Comparison of ENCODE assay signal across 10 mouse cellular contexts in genomic region chr9:44124317-44124716, GRCm38 (mm10). TPM values are rescaled to one million over a fixed set of nuclear protein-coding genes. Genes with fewer than 3 reads are reported as not detected.
DNase-seq lines count a peak whose midpoint lies in the region; ATAC-seq and TF ChIP-seq lines count a peak whose summit lies in the region.
"Had no signal": no experiment of that assay in that cellular context is flagged by ENCODE, and none has a peak within 500 bp of the region (broad histone marks: within the 10 kb centered on the region; RNA-seq: fewer than 3 reads in every experiment).

No protein-coding gene starts in this region.

- H3K27ac ChIP-seq in heart, adult 2 months = no peak overlapping the region
- no peak overlapping the region for H3K27ac ChIP-seq in heart, embryonic 10.5 days
- no peak overlapping the region for H3K27ac ChIP-seq in midbrain, postnatal 0 days (ENCODE audit: low read depth, low read length)
- H3K27ac ChIP-seq in midbrain, embryonic 14.5 days (replicated peaks; ENCODE audit: low read depth, low read length) = no peak overlapping the region
- no peak overlapping the region for H3K27ac ChIP-seq in bone marrow, adult 2 months (ENCODE audit: control insufficient read depth, insufficient read depth, low read depth, low read length, poor library complexity)
- H3K27ac ChIP-seq in stomach, postnatal 0 days (replicated peaks) = no peak overlapping the region
- no peak overlapping the region for H3K27ac ChIP-seq in embryonic facial prominence, embryonic 10.5 days (replicated peaks)
- no peak overlapping the region for H3K27ac ChIP-seq in forebrain, embryonic 13.5 days
- H3K27ac ChIP-seq: heart, embryonic 13.5 days had no signal

- no peaks in the 10 kb centered on the region for H3K9me3 ChIP-seq in heart, embryonic 10.5 days
- H3K9me3 ChIP-seq in midbrain, postnatal 0 days (ENCODE audit: low read length) = no peaks in the 10 kb centered on the region
- H3K9me3 ChIP-seq in midbrain, embryonic 14.5 days (ENCODE audit: control insufficient read depth, low read length) = no peaks in the 10 kb centered on the region
- H3K9me3 ChIP-seq in stomach, postnatal 0 days (ENCODE audit: control insufficient read depth, low read length) = no peaks in the 10 kb centered on the region
- no peaks in the 10 kb centered on the region for H3K9me3 ChIP-seq in embryonic facial prominence, embryonic 10.5 days
- no peaks in the 10 kb centered on the region for H3K9me3 ChIP-seq in forebrain, embryonic 13.5 days (replicated peaks)
- H3K9me3 ChIP-seq: heart, embryonic 13.5 days had no signal

- H3K9ac ChIP-seq in heart, adult 2 months (ENCODE audit: low read depth, low read length) = no peak overlapping the region
- H3K9ac ChIP-seq in midbrain, postnatal 0 days (replicated peaks; ENCODE audit: low read length, poor library complexity, severe bottlenecking) = no peak overlapping the region
- H3K9ac ChIP-seq in midbrain, embryonic 14.5 days (replicated peaks; ENCODE audit: low read length) = no peak overlapping the region
- no peak overlapping the region for H3K9ac ChIP-seq in stomach, postnatal 0 days (ENCODE audit: low read length)
- H3K9ac ChIP-seq in forebrain, embryonic 13.5 days = no peak overlapping the region
- H3K9ac ChIP-seq: heart, embryonic 13.5 days had no signal

- no peak for DNase-seq in heart, adult 2 months
- no peak for DNase-seq in heart, embryonic 10.5 days (ENCODE audit: low spot score)
- no peak for DNase-seq in midbrain, postnatal 0 days (ENCODE audit: low spot score)
- no peak for DNase-seq in midbrain, embryonic 14.5 days
- no peak for DNase-seq in stomach, postnatal 0 days (ENCODE audit: low spot score)
- no peak for DNase-seq in embryonic facial prominence, embryonic 10.5 days (ENCODE audit: low spot score)

- no peak overlapping the region for H3K4me2 ChIP-seq in midbrain, postnatal 0 days (ENCODE audit: low read depth, low read length, poor library complexity, severe bottlenecking)
- H3K4me2 ChIP-seq in midbrain, embryonic 14.5 days (ENCODE audit: low read length) = no peak overlapping the region
- H3K4me2 ChIP-seq in stomach, postnatal 0 days (replicated peaks; ENCODE audit: low read depth) = no peak overlapping the region
- H3K4me2 ChIP-seq in forebrain, embryonic 13.5 days = no peak overlapping the region
- H3K4me2 ChIP-seq: heart, embryonic 13.5 days had no signal

- ATAC-seq in midbrain, postnatal 0 days (ENCODE audit: low FRiP score) = no peak
- ATAC-seq in midbrain, embryonic 14.5 days (ENCODE audit: low FRiP score, low TSS enrichment) = no peak
- ATAC-seq in stomach, postnatal 0 days (ENCODE audit: low FRiP score, low TSS enrichment) = no peak
- ATAC-seq in forebrain, embryonic 13.5 days = no peak

- intact Hi-C loops in heart, adult 2 months (cut with DNase I) = no loop called here

- H3K4me3 ChIP-seq in heart, adult 2 months = no peak overlapping the region
- no peak overlapping the region for H3K4me3 ChIP-seq in heart, embryonic 10.5 days
- H3K4me3 ChIP-seq in midbrain, postnatal 0 days (ENCODE audit: low read depth, low read length) = no peak overlapping the region
- no peak overlapping the region for H3K4me3 ChIP-seq in midbrain, embryonic 14.5 days (replicated peaks; ENCODE audit: low read depth, low read length)
- H3K4me3 ChIP-seq in bone marrow, adult 2 months (replicated peaks; ENCODE audit: control insufficient read depth, low read depth, low read length) = no peak overlapping the region
- no peak overlapping the region for H3K4me3 ChIP-seq in stomach, postnatal 0 days (ENCODE audit: low read depth, low read length)
- H3K4me3 ChIP-seq in embryonic facial prominence, embryonic 10.5 days = no peak overlapping the region
- no peak overlapping the region for H3K4me3 ChIP-seq in forebrain, embryonic 13.5 days
- H3K4me3 ChIP-seq: heart, embryonic 13.5 days had no signal

- no peak for TF ChIP-seq POLR2A in heart, adult 2 months (IDR thresholded peaks at IDR 0.05; ENCODE audit: insufficient read depth, low read depth, low read length)
- no peak for TF ChIP-seq POLR2A in bone marrow, adult 2 months (IDR thresholded peaks at IDR 0.05; ENCODE audit: borderline replicate concordance, control insufficient read depth, low read depth, low read length)

- 59% methylated on average over 6 of the region's 6 CpGs for WGBS in heart, adult 2 months
- WGBS in heart, embryonic 10.5 days = 73% methylated on average over 6 of the region's 6 CpGs
- WGBS in midbrain, postnatal 0 days = 72% methylated on average over 6 of the region's 6 CpGs
- WGBS in midbrain, embryonic 14.5 days = 72% methylated on average over 6 of the region's 6 CpGs
- 45% methylated on average over 6 of the region's 6 CpGs for WGBS in bone marrow, adult 2 months
- WGBS in stomach, postnatal 0 days = 67% methylated on average over 6 of the region's 6 CpGs
- 71% methylated on average over 6 of the region's 6 CpGs for WGBS in embryonic facial prominence, embryonic 10.5 days
- WGBS in forebrain, embryonic 13.5 days = 70% methylated on average over 6 of the region's 6 CpGs

- peak; percentile 77 for TF ChIP-seq CTCF in heart, adult 2 months (IDR thresholded peaks at IDR 0.05)
- peak; percentile 60 for TF ChIP-seq CTCF in midbrain, postnatal 0 days (IDR thresholded peaks at IDR 0.05)
- TF ChIP-seq CTCF in bone marrow, adult 2 months (IDR thresholded peaks at IDR 0.05; ENCODE audit: control insufficient read depth, insufficient read depth, low read length) = peak; percentile 51
- TF ChIP-seq CTCF in stomach, postnatal 0 days (IDR thresholded peaks at IDR 0.05; ENCODE audit: low read depth) = peak; percentile 72

- peaks cover 9% of the 10 kb centered on the region for H3K4me1 ChIP-seq in heart, adult 2 months (ENCODE audit: control insufficient read depth, insufficient read depth, low read length)
- peaks cover 20% of the 10 kb centered on the region for H3K4me1 ChIP-seq in heart, embryonic 10.5 days
- H3K4me1 ChIP-seq in midbrain, postnatal 0 days (ENCODE audit: insufficient read depth, low read length) = no peaks in the 10 kb centered on the region
- H3K4me1 ChIP-seq in midbrain, embryonic 14.5 days (ENCODE audit: control insufficient read depth, insufficient read depth, low read length) = no peaks in the 10 kb centered on the region
- no peaks in the 10 kb centered on the region; the same call in 1 of the 2 replicates for H3K4me1 ChIP-seq in bone marrow, adult 2 months (ENCODE audit: control insufficient read depth, insufficient read depth, low read length)
- no peaks in the 10 kb centered on the region for H3K4me1 ChIP-seq in stomach, postnatal 0 days (replicated peaks; ENCODE audit: control insufficient read depth, insufficient read depth)
- H3K4me1 ChIP-seq in embryonic facial prominence, embryonic 10.5 days = peaks cover 23% of the 10 kb centered on the region
- peaks cover 18% of the 10 kb centered on the region for H3K4me1 ChIP-seq in forebrain, embryonic 13.5 days

- H3K27me3 ChIP-seq in heart, adult 2 months (ENCODE audit: control insufficient read depth, insufficient read depth, low read length) = no peaks in the 10 kb centered on the region
- H3K27me3 ChIP-seq in heart, embryonic 10.5 days (ENCODE audit: insufficient read depth, poor library complexity, severe bottlenecking) = no peaks in the 10 kb centered on the region
- H3K27me3 ChIP-seq in midbrain, postnatal 0 days (ENCODE audit: insufficient read depth, low read length) = no peaks in the 10 kb centered on the region
- H3K27me3 ChIP-seq in midbrain, embryonic 14.5 days (ENCODE audit: control insufficient read depth, insufficient read depth, low read length) = no peaks in the 10 kb centered on the region
- no peaks in the 10 kb centered on the region for H3K27me3 ChIP-seq in stomach, postnatal 0 days (ENCODE audit: control insufficient read depth, insufficient read depth, low read length)
- H3K27me3 ChIP-seq in embryonic facial prominence, embryonic 10.5 days (replicated peaks; ENCODE audit: low read depth, poor library complexity, severe bottlenecking) = peaks cover 8% of the 10 kb centered on the region; the same call in 1 of the 2 replicates
- H3K27me3 ChIP-seq in forebrain, embryonic 13.5 days = peaks cover 6% of the 10 kb centered on the region; the same call in 1 of the 2 replicates
- H3K27me3 ChIP-seq: heart, embryonic 13.5 days had no signal

- H3K36me3 ChIP-seq in heart, adult 2 months (ENCODE audit: control insufficient read depth, insufficient read depth, low read length) = no peaks in the 10 kb centered on the region
- H3K36me3 ChIP-seq in heart, embryonic 10.5 days = no peaks in the 10 kb centered on the region
- H3K36me3 ChIP-seq in midbrain, postnatal 0 days (ENCODE audit: insufficient read depth, low read length) = no peaks in the 10 kb centered on the region
- H3K36me3 ChIP-seq in midbrain, embryonic 14.5 days (ENCODE audit: control insufficient read depth, insufficient read depth, low read length) = no peaks in the 10 kb centered on the region
- H3K36me3 ChIP-seq in stomach, postnatal 0 days (ENCODE audit: control insufficient read depth, insufficient read depth, low read length) = no peaks in the 10 kb centered on the region
- H3K36me3 ChIP-seq in embryonic facial prominence, embryonic 10.5 days (replicated peaks) = no peaks in the 10 kb centered on the region
- no peaks in the 10 kb centered on the region for H3K36me3 ChIP-seq in forebrain, embryonic 13.5 days (ENCODE audit: poor library complexity, severe bottlenecking)
- H3K36me3 ChIP-seq: heart, embryonic 13.5 days had no signal

- H3K79me2 ChIP-seq in heart, adult 2 months (replicated peaks; ENCODE audit: control insufficient read depth, insufficient read depth, low read length) = no peaks in the 10 kb centered on the region

- TF ChIP-seq EP300 in heart, adult 2 months (IDR thresholded peaks at IDR 0.05; ENCODE audit: insufficient read depth, low read depth, low read length) = no peak
- TF ChIP-seq EP300 in stomach, postnatal 0 days (optimal IDR thresholded peaks at IDR 0.05) = no peak

RNA-seq across cellular contexts. Expression of gene Mcam, which starts 10.0 kb away (rescaled TPM):
- total RNA-seq in heart, adult 2 months (2021) = 10 to 100 TPM; 31.6 to 32.5 TPM
- 49.8 and 70.9 TPM in 2 replicates for polyA plus RNA-seq in heart, adult 2 months (2012; rRNA removed)
- 34.6 and 67.0 TPM in 2 replicates for polyA plus RNA-seq in heart, embryonic 10.5 days (2016; fragmentation: Nextera tagmentation; extraction: Ambion mirVana)
- 14.6 and 19.9 TPM in 2 replicates for total RNA-seq in midbrain, postnatal 0 days (2014; rRNA removed)
- polyA plus RNA-seq in midbrain, postnatal 0 days (2015; fragmentation: Nextera tagmentation; extraction: Ambion mirVana) = 4.4 TPM in 2 replicates
- 6.1 and 13.2 TPM in 2 replicates for polyA plus RNA-seq in midbrain, embryonic 14.5 days (2014; fragmentation: Nextera tagmentation; extraction: Ambion mirVana)
- polyA plus RNA-seq in bone marrow, adult 2 months (2011; ENCODE audit: insufficient read depth, insufficient read length, low replicate concordance, missing spikeins) = 3.5 and 6.3 TPM in 2 replicates
- 43.9 and 44.5 TPM in 2 replicates for polyA plus RNA-seq in stomach, postnatal 0 days (2015; fragmentation: Nextera tagmentation; extraction: Ambion mirVana)
- polyA plus RNA-seq in embryonic facial prominence, embryonic 10.5 days (2016; fragmentation: Nextera tagmentation; extraction: Ambion mirVana) = 11.2 and 12.3 TPM in 2 replicates
- polyA plus RNA-seq in forebrain, embryonic 13.5 days (2015; fragmentation: Nextera tagmentation; extraction: Ambion mirVana) = 15.6 and 16.7 TPM in 2 replicates

RNA-seq across cellular contexts. Expression of gene Rnf26, which starts 11.0 kb away (rescaled TPM):
- total RNA-seq in heart, adult 2 months (2021) = 1 to 10 TPM; 6.5 to 6.7 TPM
- 7.3 and 10.4 TPM in 2 replicates for polyA plus RNA-seq in heart, adult 2 months (2012; rRNA removed)
- polyA plus RNA-seq in heart, embryonic 10.5 days (2016; fragmentation: Nextera tagmentation; extraction: Ambion mirVana) = 53.6 and 55.8 TPM in 2 replicates
- total RNA-seq in midbrain, postnatal 0 days (2014; rRNA removed) = 13.0 and 15.0 TPM in 2 replicates
- polyA plus RNA-seq in midbrain, postnatal 0 days (2015; fragmentation: Nextera tagmentation; extraction: Ambion mirVana) = 33.4 and 34.1 TPM in 2 replicates
- polyA plus RNA-seq in midbrain, embryonic 14.5 days (2014; fragmentation: Nextera tagmentation; extraction: Ambion mirVana) = 25.7 and 29.9 TPM in 2 replicates
- 11.2 and 28.8 TPM in 2 replicates for polyA plus RNA-seq in bone marrow, adult 2 months (2011; ENCODE audit: insufficient read depth, insufficient read length, low replicate concordance, missing spikeins)
- polyA plus RNA-seq in stomach, postnatal 0 days (2015; fragmentation: Nextera tagmentation; extraction: Ambion mirVana) = 22.0 and 22.2 TPM in 2 replicates
- polyA plus RNA-seq in embryonic facial prominence, embryonic 10.5 days (2016; fragmentation: Nextera tagmentation; extraction: Ambion mirVana) = 80.1 and 80.9 TPM in 2 replicates
- 45.7 and 50.1 TPM in 2 replicates for polyA plus RNA-seq in forebrain, embryonic 13.5 days (2015; fragmentation: Nextera tagmentation; extraction: Ambion mirVana)

RNA-seq across cellular contexts. Expression of gene Gm49380, which starts 11.0 kb away (rescaled TPM):
- under 1 TPM; 0.21 to 0.23 TPM for total RNA-seq in heart, adult 2 months (2021)
- not detected in 2 replicates for polyA plus RNA-seq in heart, adult 2 months (2012; rRNA removed)
- polyA plus RNA-seq in heart, embryonic 10.5 days (2016; fragmentation: Nextera tagmentation; extraction: Ambion mirVana) = 0.07 and 0.18 TPM in 2 replicates
- not detected in 2 replicates for total RNA-seq in midbrain, postnatal 0 days (2014; rRNA removed)
- 0.07 and 0.27 TPM in 2 replicates for polyA plus RNA-seq in midbrain, postnatal 0 days (2015; fragmentation: Nextera tagmentation; extraction: Ambion mirVana)
- 0.11 and 0.12 TPM in 2 replicates for polyA plus RNA-seq in midbrain, embryonic 14.5 days (2014; fragmentation: Nextera tagmentation; extraction: Ambion mirVana)
- not detected in 2 replicates for polyA plus RNA-seq in bone marrow, adult 2 months (2011; ENCODE audit: insufficient read depth, insufficient read length, low replicate concordance, missing spikeins)
- 0.05 TPM in 1 of 2 replicates, not detected in the other for polyA plus RNA-seq in stomach, postnatal 0 days (2015; fragmentation: Nextera tagmentation; extraction: Ambion mirVana)
- polyA plus RNA-seq in embryonic facial prominence, embryonic 10.5 days (2016; fragmentation: Nextera tagmentation; extraction: Ambion mirVana) = 0.31 and 0.49 TPM in 2 replicates
- 0.19 TPM in 1 of 2 replicates, not detected in the other for polyA plus RNA-seq in forebrain, embryonic 13.5 days (2015; fragmentation: Nextera tagmentation; extraction: Ambion mirVana)
- polyA plus RNA-seq: heart, embryonic 13.5 days; liver, embryonic 16.5 days had no signal

RNA-seq across cellular contexts. Expression of gene C1qtnf5, which starts 17.3 kb away (rescaled TPM):
- total RNA-seq in heart, adult 2 months (2021) = 1 to 10 TPM; 4.8 to 7.6 TPM
- polyA plus RNA-seq in heart, adult 2 months (2012; rRNA removed) = 9.4 and 13.8 TPM in 2 replicates
- polyA plus RNA-seq in heart, embryonic 10.5 days (2016; fragmentation: Nextera tagmentation; extraction: Ambion mirVana) = 0.50 TPM in 1 of 2 replicates, not detected in the other
- 16.6 and 29.0 TPM in 2 replicates for total RNA-seq in midbrain, postnatal 0 days (2014; rRNA removed)
- 9.9 and 10.7 TPM in 2 replicates for polyA plus RNA-seq in midbrain, postnatal 0 days (2015; fragmentation: Nextera tagmentation; extraction: Ambion mirVana)
- 3.7 and 4.0 TPM in 2 replicates for polyA plus RNA-seq in midbrain, embryonic 14.5 days (2014; fragmentation: Nextera tagmentation; extraction: Ambion mirVana)
- 3.3 TPM in 1 of 2 replicates, not detected in the other for polyA plus RNA-seq in bone marrow, adult 2 months (2011; ENCODE audit: insufficient read depth, insufficient read length, low replicate concordance, missing spikeins)
- polyA plus RNA-seq in stomach, postnatal 0 days (2015; fragmentation: Nextera tagmentation; extraction: Ambion mirVana) = 5.3 and 6.5 TPM in 2 replicates
- 0.27 and 0.75 TPM in 2 replicates for polyA plus RNA-seq in embryonic facial prominence, embryonic 10.5 days (2016; fragmentation: Nextera tagmentation; extraction: Ambion mirVana)
- 1.0 and 1.2 TPM in 2 replicates for polyA plus RNA-seq in forebrain, embryonic 13.5 days (2015; fragmentation: Nextera tagmentation; extraction: Ambion mirVana)

RNA-seq across cellular contexts. Expression of gene Mfrp, which starts 22.8 kb away (rescaled TPM):
- total RNA-seq in heart, adult 2 months (2021) = under 1 TPM in 1 of 2 experiments, not detected in 1; 0.05 TPM
- polyA plus RNA-seq in heart, adult 2 months (2012; rRNA removed) = 0.04 and 0.12 TPM in 2 replicates
- 0.21 TPM in 1 of 2 replicates, not detected in the other for polyA plus RNA-seq in heart, embryonic 10.5 days (2016; fragmentation: Nextera tagmentation; extraction: Ambion mirVana)
- 0.19 and 2.8 TPM in 2 replicates for total RNA-seq in midbrain, postnatal 0 days (2014; rRNA removed)
- polyA plus RNA-seq in midbrain, postnatal 0 days (2015; fragmentation: Nextera tagmentation; extraction: Ambion mirVana) = 0.05 TPM in 1 of 2 replicates, not detected in the other
- polyA plus RNA-seq in midbrain, embryonic 14.5 days (2014; fragmentation: Nextera tagmentation; extraction: Ambion mirVana) = 0.09 and 0.11 TPM in 2 replicates
- polyA plus RNA-seq in bone marrow, adult 2 months (2011; ENCODE audit: insufficient read depth, insufficient read length, low replicate concordance, missing spikeins) = 0.95 TPM in 1 of 2 replicates, not detected in the other
- not detected in 2 replicates for polyA plus RNA-seq in stomach, postnatal 0 days (2015; fragmentation: Nextera tagmentation; extraction: Ambion mirVana)
- polyA plus RNA-seq in embryonic facial prominence, embryonic 10.5 days (2016; fragmentation: Nextera tagmentation; extraction: Ambion mirVana) = 0.09 and 0.12 TPM in 2 replicates
- polyA plus RNA-seq in forebrain, embryonic 13.5 days (2015; fragmentation: Nextera tagmentation; extraction: Ambion mirVana) = 0.06 and 0.23 TPM in 2 replicates
- polyA plus RNA-seq: heart, embryonic 13.5 days; liver, embryonic 16.5 days had no signal
